Mouse (Mus musculus): ENCODE data around the gene Brca1.
"Not testable (repeated sequence)": the region's sequence is repeated elsewhere in the genome, so short reads cannot be mapped to it uniquely, and the experiment has no call there.

Brca1 gene

DNA sequence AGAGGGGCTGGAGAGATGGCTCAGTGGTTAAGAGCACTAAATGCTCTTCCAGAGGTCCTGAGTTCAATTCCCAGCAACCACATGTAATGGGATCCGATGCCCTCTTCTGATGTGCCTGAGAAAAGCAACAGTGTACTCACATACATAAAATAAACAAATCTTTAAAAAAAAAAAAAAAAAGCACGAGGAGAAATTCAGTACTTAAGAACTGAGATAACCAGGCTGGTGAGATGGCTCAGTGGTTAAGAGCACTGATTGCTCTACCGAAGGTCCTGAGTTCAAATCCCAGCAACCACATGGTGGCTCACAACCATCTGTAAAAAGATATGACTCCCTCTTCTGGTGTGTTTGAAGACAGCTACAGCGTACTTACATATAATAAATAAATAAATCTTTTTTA lies 102.2 kb downstream of the Brca1 start:
- DNase-seq (ENCODE audit: low spot score): not testable (repeated sequence)

DNA sequence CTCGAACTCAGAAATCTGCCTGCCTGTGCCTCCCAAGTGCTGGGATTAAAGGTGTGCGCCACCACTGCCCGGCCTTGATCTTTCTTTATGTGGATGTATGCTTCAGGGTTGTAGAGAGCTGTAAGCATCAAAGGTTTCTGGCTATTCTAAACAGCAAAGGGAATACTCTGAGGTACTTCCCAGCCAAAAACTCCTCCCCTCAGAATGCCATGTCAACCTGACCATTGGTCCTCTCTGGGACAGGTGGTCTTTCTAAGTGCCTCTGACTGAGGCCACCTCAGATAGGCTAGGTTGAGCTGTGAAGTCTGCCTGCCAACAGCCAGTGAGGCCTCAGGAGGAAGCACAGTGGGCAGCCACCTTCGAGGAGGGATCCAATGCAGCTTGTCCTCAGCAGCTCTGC lies 102.9 kb downstream of the Brca1 start:
- no peak for DNase-seq (ENCODE audit: low spot score)

DNA sequence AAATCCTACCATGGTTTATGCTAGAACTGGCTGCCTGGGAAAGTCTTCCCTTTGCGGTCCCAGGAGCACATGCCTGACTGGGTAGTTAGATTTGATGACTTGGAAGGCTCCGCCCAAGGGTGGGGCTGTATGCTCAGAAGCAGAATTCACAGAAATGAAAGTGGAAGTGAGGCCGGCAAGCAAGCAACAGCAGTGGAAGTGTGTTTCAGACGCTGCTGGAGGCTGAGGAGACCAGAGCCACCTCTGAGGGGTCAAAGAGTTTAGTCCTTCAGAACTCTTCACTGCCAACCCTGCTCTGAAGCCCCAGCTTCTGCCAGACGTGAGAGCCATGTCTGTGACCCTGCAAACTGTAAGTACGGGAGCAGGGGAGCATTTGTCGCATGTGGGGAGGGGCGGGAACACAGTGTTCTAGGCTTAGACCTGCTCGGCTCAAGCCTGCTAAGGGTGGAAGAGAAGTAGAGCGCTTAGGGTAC lies 103.4 kb downstream of the Brca1 start, which contains the start of gene Ifi35:
Ifi35 (plus strand) TSS at position 134 of the 473 bp plus-strand sequence.
- DNase-seq (ENCODE audit: low spot score): peak; percentile 90

DNA sequence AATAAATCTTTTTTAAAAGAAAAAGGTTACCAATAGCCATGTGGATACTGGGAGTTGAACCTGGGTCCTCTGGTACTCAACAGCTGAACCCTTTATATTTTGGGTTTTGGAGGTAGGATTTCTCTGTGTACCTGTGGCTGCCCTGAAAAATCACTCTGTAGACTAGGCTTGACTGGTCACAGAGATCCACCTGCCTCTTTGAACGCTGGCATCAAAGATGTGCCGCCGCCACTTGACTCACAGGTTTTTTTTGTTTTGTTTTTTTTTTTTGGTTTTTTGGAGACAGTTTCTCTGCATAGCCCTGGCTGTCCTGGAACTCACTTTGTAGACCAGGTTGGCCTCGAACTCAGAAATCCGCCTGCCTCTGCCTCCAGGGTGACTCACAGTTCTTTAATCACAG lies 104.0 kb downstream of the Brca1 start:
- no peak for DNase-seq (ENCODE audit: low spot score)

DNA sequence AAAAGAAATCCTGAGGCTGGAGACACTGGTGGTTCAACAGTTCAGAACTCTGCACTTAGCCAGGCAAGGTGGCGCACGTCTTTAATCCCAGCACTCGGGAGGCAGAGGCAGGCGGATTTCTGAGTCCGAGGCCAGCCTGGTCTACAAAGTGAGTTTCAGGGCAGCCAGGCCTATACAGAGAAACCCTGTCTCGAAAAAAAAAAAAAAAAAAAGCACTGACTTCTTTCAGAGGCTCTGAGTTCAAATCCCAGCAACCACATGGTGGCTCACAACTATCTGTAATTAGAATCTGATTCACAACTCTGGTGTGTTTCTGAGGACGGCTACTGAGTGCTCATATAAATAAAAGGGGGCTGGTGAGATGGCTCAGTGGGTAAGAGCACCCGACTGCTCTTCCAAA lies 104.9 kb downstream of the Brca1 start:
- not testable (repeated sequence) for DNase-seq (ENCODE audit: low spot score)

DNA sequence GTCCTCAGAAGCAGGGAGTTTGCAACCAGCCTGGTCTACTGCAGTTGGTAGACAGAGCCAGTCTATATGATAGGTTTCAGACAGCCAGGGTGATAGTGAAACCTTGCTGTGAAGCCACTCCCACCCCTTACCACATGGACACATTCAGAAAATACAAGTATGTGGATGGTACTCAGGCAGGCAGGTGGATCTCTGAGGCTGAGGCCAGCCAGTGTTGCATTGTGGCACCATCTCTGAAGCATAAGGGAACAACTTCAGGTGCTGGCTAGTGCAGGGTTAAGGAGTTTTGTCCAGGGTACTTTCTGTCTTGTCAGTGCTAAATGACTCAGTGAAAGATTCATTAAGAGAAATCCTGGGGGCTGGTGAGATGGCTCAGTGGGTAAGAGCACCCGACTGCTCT lies 105.4 kb downstream of the Brca1 start:
- no peak for DNase-seq (ENCODE audit: low spot score)

DNA sequence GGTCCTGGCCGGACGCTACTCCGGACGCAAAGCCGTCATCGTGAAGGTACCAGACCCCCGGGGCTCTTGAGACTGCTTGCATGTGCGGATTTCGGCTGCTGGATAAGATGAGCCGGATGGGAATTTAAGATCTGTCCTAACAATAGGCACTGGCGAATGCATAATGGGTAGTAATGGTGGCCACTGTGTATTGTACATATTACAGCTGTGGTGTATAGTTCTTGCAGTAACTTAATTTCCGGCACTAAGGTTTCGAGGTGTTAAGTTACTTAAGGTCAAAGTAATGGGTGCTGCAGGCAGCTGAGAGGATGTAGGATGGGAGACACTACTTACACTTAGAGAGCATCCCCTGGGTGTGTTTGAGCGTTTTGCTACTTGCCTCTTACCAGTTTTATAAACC lies 109.0 kb downstream of the Brca1 start:
- DNase-seq (ENCODE audit: low spot score): no peak

DNA sequence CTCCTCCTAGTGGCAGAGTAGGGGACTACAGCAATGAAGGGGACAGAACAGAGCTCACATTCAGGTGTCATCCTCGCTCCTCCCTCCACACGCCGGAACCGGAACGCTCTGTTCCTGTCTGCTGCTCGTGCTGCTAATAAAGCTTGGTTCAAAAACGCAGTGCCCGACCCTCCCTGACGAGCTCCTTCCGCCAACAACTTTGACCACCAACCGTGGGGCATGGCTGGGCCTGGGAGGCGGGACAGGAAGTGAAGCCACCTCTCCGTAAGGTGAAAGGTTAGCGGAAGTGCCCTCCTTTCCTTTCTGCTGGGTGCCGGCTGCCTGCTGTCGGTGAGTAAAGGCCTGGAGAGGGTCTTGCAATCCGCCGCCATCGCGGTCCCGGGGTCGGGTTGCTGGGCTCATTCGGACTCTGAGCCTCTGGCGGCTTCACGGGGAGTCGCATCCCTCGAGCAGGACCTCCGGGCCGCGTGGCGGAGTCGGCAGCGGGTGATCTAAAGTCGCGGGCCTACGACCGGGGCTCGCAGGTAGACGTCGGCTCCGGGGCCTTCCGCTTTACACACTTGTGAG lies 109.5 kb downstream of the Brca1 start, which contains the start of gene Rpl27:
Rpl27 (plus strand) TSS at position 172 of the 567 bp plus-strand sequence.
- DNase-seq (ENCODE audit: low spot score): peak; percentile 98

DNA sequence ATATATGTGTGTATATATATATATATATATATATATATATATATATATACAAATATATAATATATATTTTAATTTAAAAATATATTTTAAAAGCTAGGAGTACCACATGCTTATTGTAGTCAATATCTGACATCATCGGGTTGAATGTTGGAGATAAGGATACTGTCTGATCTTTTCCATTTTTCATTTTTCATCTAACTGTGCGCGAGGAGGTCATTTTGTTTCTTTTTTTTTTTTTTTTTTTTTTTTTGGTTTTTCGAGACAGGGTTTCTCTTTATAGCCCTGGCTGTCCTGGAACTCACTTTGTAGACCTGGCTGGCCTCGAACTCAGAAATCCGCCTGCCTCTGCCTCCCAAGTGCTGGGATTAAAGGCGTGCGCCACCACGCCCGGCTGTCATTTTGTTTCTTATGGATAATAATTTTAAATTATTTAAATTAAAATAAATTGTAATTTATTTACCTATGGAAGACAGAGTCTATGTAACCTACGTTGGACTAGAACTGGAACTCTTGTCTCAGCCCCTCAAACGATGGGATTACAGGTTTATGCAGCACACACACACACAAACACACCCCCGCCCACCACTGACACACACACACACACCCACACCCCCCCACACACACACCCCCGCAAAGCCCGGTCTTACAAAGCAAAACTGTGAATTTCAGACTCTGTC lies 110.2 kb downstream of the Brca1 start:
- DNase-seq (ENCODE audit: low spot score): not testable (repeated sequence)

All from MN1 (cell line).